Mouse (Mus musculus) midbrain, embryonic 11.5 days (tissue): ENCODE data around the gene Epop. TPM values are rescaled to one million over a fixed set of nuclear protein-coding genes. Genes with fewer than 3 reads are reported as not detected.

ENCODE experiments used
- ATAC-seq: fragments of 200-750 bp; cut with Nextera tagmentation; 2 replicates; pipeline ENCODE4 v1.8.0; 2017; ENCODE audit warnings: moderate TSS enrichment, moderate library complexity; ENCODE audit not compliant: low FRiP score
- DNase-seq: peaks from one replicate; pipeline ENCODE4 v3.0.0; 2015; ENCODE audit warnings: low spot score; ENCODE audit errors: missing footprints
- H3K27ac ChIP-seq: fragments of 300-500 bp; sonication (generic); 2 replicates; pipeline ENCODE4 v1.5.1; 2014; ENCODE audit warnings: low read depth, low read length
- H3K27me3 ChIP-seq: fragments of 300-500 bp; sonication (generic); 2 replicates; pipeline ENCODE4 v1.6.1; 2014; ENCODE audit warnings: mild to moderate bottlenecking, low read length, moderate library complexity, mixed read lengths; ENCODE audit not compliant: control insufficient read depth, insufficient read depth
- H3K36me3 ChIP-seq: fragments of 300-500 bp; sonication (generic); 2 replicates; pipeline ENCODE4 v1.6.1; 2014; ENCODE audit warnings: mild to moderate bottlenecking, low read length, moderate library complexity, mixed read lengths; ENCODE audit not compliant: control insufficient read depth, insufficient read depth
- H3K4me1 ChIP-seq: fragments of 300-500 bp; sonication (generic); 2 replicates; pipeline ENCODE4 v1.6.1; 2014; ENCODE audit warnings: low read length; ENCODE audit not compliant: control insufficient read depth, insufficient read depth
- H3K4me2 ChIP-seq: fragments of 300-500 bp; sonication (generic); 2 replicates; pipeline ENCODE4 v1.6.1; 2014; ENCODE audit warnings: mild to moderate bottlenecking, moderate library complexity
- H3K4me3 ChIP-seq: fragments of 300-500 bp; sonication (generic); 2 replicates; pipeline ENCODE4 v1.5.1; 2014; ENCODE audit warnings: low read depth, low read length
- H3K9ac ChIP-seq: fragments of 300-500 bp; sonication (generic); 2 replicates; pipeline ENCODE4 v1.6.1; 2014; ENCODE audit warnings: low read length
- H3K9me3 ChIP-seq: fragments of 300-500 bp; sonication (generic); 2 replicates; pipeline ENCODE4 v1.6.1; 2016; ENCODE audit warnings: low read length; ENCODE audit not compliant: control insufficient read depth
- WGBS: fragments of 180-500 bp; shearing (Covaris S2); extraction: QIAGEN DNeasy Blood & Tissue Kit; methylation state at CpG from one replicate; pipeline ENCODE4 v1.1.7; 2014; 5-methylcytosine and 5-hydroxymethylcytosine counted together
- polyA plus RNA-seq: library from polyadenylated mRNA; unstranded; fragments of >200 nt; fragmentation: Nextera tagmentation; extraction: Ambion mirVana; gene quantifications from 2 replicates; pipeline ENCODE4 v1.2.1, GENCODE M21; 2014

The Epop gene
- polyA plus RNA-seq, 1 experiment from 2014 or later = 12.0 TPM

DNA sequence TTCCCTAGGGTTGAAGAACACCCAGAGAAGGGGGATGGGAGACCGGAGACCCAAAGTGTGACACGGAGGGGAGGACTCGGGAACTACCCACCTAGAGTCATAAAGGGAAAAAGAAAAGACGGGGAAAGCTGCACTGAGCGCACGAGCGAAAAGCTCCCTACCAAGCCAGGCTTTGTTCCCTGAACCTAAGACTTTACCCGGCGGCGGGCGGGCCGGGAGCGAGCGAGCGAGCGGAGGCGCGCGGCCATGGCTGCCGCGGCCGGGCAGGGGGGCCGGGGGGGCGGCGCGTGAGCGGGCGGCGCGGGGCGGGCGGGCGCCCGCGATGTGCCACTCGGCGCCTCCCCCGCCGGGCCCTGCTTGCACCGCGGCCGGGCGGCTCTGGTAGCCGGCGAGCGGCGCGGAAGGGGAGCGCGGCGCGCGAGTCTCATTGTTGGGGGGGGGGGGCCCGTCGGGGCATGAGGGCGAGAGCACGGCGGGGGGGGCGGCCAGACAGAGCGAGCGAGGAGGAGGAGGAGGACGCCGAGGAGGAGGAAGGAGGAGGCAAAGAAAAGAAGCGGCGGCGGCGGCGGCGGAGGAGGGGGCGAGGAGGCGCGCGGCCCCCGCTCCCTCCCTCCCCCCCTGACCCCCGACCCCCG, 33.5 kb upstream of the Epop start, which contains the start of gene Mllt6:
Gene Mllt6 (plus strand): TSS at position 522 of the 635 bp plus-strand sequence.
- H3K36me3 ChIP-seq = peaks cover 13% of the 10 kb centered on the region
- ATAC-seq (peak; percentile 60), DNase-seq (peak; percentile 98)
- H3K4me2 ChIP-seq = peak within 1 kb of the TSS; percentile 70
- H3K4me1 ChIP-seq = peaks cover 39% of the 10 kb centered on the region
- H3K9ac ChIP-seq = peak within 1 kb of the TSS; percentile 93
- H3K27me3 ChIP-seq = peaks cover 12% of the 10 kb centered on the region
- H3K9me3 ChIP-seq = no peaks in the 10 kb centered on the region
- peak within 1 kb of the TSS; percentile 97 for H3K4me3 ChIP-seq
- H3K27ac ChIP-seq = peak within 1 kb of the TSS; percentile 87
- 0% methylated on average over 18 of the region's 76 CpGs for WGBS

DNA sequence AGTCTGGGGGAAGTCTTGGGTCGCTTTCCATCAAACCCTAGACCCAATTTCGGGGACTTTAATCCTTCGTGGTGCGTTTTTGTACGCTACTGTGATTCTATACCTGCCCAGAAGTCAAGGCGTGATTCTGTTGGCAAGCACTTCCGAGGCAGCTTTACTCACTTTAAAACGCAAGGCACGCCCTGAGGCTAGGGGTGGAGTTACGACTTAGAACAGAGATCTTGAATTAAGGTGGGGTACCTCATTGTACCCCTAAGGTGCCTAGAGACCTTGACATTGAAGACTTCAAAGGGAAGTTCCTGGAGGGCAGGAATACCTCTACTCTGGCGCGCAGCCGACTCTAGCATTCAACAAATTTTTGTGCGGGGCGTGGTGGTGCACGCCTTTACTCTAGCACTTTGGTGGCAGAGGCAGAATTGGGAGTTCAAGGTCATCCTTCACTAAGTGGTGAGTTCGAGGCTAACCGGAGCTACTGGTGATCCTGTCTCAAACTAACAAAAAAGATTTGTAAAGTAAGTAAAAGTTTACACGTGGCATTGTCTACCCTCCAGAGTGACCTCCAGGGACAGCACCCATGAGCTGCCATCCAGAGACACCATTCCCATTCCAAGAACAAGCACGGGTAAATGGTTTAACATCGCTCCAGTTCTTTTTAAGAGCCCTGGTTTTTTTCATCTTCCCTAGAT, 32.8 kb upstream of the Epop start:
- peaks cover 39% of the 10 kb centered on the region for H3K4me1 ChIP-seq
- WGBS = under 1% methylated on average over 21 of the region's 21 CpGs
- H3K36me3 ChIP-seq = peaks cover 10% of the 10 kb centered on the region
- DNase-seq (peak; percentile 92), ATAC-seq (no peak)
- H3K4me3 ChIP-seq = peak overlapping the region; percentile 97
- H3K9me3 ChIP-seq = no peaks in the 10 kb centered on the region
- H3K27ac ChIP-seq = peak overlapping the region; percentile 87; the same call in 1 of the 2 replicates
- peaks cover 12% of the 10 kb centered on the region for H3K27me3 ChIP-seq
- peak overlapping the region; percentile 70 for H3K4me2 ChIP-seq
- peak overlapping the region; percentile 93 for H3K9ac ChIP-seq

DNA sequence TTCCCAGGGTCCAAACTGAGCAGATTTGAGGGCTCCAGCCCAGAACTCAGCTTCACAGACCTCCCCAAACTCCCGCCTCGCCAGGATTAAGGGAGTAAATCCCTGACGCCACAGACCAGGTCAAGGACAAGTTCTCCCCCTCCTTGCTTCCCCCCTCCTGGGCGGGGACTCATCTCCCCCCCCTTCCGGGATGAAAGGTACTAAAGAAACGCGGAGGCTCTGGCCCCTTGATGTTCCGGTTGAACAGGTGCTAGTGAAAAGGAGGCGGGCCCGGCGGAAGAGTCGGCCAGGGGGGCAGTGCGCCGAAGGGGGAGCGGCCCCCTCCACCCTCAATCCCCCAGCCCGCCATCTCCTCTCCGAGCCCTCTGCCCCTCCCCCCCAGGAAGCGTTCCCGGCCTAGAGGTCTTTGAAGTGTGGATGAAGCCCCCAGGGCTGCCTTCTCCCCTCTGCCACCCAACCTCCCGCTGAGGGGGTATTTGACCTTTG, 32.2 kb upstream of the Epop start:
- Histone ChIP-seq H3K36me3 (peaks cover 5% of the 10 kb centered on the region; the same call in 1 of the 2 replicates), H3K27ac (peak overlapping the region; percentile 30; the same call in 1 of the 2 replicates), H3K27me3 (peaks cover 12% of the 10 kb centered on the region), H3K4me1 (peaks cover 39% of the 10 kb centered on the region), H3K4me2 (peak overlapping the region; percentile 70), H3K4me3 (peak overlapping the region; percentile 22), H3K9ac (peak overlapping the region; percentile 27; the same call in 1 of the 2 replicates), H3K9me3 (no peaks in the 10 kb centered on the region)
- DNase-seq (peak; percentile 93), ATAC-seq (no peak)
- under 1% methylated on average over 20 of the region's 20 CpGs for WGBS

DNA sequence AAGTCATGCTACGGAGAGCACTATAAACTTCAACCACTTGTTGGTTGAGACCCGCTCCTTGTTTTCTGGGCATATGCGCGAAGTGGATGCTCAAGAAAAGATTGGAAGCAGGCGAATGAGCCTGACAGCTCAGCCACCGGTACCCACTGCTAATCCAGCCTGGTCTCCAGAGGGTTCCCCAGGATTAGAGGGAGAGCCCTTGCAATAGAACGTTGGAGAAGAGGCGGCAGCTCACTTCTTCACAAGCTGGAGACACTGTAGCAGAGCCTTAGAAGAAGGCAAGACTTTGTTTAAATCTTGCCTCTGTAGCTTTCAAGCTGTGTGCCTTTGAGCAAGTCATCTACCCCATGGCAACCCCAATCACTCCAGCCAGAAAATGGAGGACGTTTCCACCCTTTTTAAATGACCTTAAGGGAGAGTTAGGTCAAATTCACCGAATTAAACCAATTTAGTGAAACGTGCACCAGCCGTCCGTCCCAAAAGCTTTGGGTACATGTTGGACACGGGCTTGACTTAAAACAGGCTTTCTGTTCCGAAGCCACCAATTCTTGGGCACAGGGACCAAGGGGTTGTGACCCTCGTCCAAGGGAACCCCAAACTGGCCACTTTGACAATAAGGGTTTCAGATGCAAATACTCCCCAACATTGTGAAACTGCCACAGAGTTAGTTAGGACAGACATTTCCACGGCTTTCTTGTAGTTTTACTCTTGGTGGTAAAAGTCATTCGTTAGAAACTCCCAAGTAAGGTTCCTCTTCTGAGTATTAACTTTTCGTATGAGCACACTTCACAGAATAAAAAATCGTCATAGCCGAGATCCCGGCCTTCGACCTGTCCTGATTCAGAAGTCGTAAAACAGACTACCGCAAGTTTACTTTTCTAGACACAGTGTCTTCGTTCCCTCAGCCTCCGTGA, 31.5 kb upstream of the Epop start:
- DNase-seq = peak; percentile 93
- peak overlapping the region; percentile 70 for H3K4me2 ChIP-seq
- H3K9ac ChIP-seq = peak overlapping the region; percentile 54

DNA sequence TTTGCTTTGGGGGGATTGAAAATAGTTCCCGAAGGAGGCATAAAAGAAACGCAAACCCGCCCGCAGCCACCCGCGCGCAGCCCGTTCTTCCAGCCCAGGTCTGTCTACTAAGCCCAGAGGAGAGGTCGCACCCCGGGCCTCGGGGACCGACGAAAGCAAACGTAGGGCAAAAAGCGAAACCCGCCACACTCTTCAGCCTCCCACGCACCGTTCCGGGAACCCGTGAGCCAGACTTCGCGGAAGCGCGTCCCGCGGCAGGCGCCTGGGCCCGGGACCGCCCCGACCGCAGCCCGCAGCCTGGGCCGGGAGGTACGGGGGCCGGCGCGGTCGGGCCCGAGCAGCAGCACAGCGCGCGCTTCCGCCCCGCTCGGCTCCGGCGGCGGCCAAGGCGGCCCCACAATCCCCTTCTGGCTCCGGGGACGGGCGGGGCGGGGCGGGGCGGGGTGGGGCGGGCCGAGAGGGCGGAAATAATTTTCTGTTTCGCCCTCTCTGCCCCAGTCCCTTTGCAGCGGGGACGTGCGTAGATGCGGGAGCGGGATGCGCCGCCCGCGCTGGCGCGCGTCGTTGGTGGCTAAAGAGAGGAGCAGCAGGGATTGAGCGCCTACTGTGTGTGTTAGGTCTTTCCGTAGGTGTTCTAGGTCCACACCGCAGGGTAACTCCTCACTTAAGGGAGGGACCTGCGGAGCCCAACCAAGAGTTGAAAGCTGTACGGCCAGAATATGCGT, 30.6 kb upstream of the Epop start:
- peak; percentile 83 for ATAC-seq
- Histone ChIP-seq H3K27ac (no peak overlapping the region), H3K4me1 (peaks cover 38% of the 10 kb centered on the region), H3K9me3 (no peaks in the 10 kb centered on the region), H3K36me3 (no peaks in the 10 kb centered on the region; the same call in 1 of the 2 replicates), H3K27me3 (peaks cover 12% of the 10 kb centered on the region), H3K4me2 (peak overlapping the region; percentile 50), H3K9ac (peak overlapping the region; percentile 81), H3K4me3 (peak overlapping the region; percentile 63)
- WGBS = under 1% methylated on average over 65 of the region's 78 CpGs
- peak; percentile 95 for DNase-seq

More for the DNA sequence above, 31.5 kb upstream of the Epop start:
- ATAC-seq = no peak
- H3K36me3 ChIP-seq = peaks cover 5% of the 10 kb centered on the region; the same call in 1 of the 2 replicates
- WGBS = 2% methylated on average over 27 of the region's 27 CpGs
- H3K27me3 ChIP-seq = peaks cover 12% of the 10 kb centered on the region
- no peak overlapping the region; the same call in 1 of the 2 replicates for H3K27ac ChIP-seq
- H3K4me1 ChIP-seq = peaks cover 39% of the 10 kb centered on the region
- H3K4me3 ChIP-seq = peak overlapping the region; percentile 63
- H3K9me3 ChIP-seq = no peaks in the 10 kb centered on the region

DNA sequence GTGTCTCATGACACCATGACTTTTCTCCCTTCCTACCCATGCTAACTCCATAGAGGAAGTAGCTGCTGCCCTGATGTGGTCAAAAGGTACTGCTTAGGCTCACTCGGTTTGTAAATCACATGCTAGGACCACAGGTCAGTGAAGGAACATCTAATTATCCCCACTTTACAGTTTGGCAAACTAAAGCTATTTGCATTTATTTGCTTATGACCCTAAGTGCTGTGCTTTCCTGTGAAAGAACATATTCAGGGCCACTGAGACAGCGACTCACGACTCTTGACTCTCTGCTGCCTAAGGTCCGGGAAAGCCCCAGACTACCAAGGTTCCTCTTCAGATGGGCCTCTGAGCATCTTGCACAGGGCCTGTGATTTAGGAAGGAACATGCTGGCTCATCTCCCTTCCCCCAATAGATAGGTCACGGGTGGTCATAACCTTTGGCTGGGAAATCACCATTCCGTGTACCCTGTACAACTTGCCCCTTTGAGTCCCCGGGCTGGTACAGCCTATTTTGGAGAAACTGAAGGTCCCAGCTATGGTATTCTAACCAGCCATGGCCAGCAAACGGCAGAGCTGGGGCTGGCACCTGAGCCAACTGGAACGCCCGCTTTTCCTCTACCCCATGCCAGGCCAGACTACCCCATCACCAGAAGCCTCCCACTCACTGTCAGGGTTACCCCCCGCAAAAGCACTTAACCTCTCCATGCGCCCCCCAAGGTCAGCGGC, 29.9 kb upstream of the Epop start:
- Histone ChIP-seq H3K9ac (peak overlapping the region; percentile 81), H3K36me3 (no peaks in the 10 kb centered on the region), H3K27ac (no peak overlapping the region), H3K9me3 (no peaks in the 10 kb centered on the region), H3K4me3 (peak overlapping the region; percentile 63), H3K4me1 (peaks cover 31% of the 10 kb centered on the region), H3K27me3 (peaks cover 12% of the 10 kb centered on the region), H3K4me2 (peak overlapping the region; percentile 50)
- no peak for ATAC-seq
- WGBS = 10% methylated on average over 13 of the region's 13 CpGs
- no peak for DNase-seq

DNA sequence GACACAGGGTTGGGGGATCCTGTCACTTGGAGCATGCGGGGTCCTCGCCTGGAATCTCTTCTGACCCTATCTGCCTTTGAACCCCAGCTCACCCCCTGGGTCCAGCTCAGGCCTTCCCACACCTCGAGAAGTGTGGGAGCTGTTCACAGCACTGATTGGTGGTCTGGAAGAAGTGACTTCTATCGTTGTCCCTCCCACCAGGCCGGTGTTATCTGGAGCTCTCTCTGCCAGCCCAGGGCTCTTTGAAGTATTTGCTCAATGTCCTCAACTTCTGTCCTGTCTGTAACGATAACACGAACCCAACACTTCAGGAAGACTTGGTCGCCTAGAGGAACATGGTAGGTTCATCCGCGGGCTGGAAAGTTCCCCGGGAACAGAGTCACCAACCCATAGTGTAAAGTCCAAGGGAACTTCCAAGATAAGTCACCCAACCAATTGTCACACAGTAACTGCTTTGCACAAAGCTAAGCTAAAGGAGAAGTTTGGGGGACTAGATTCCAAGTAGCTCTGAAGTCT, 29.3 kb upstream of the Epop start:
- Histone ChIP-seq H3K4me2 (no peak overlapping the region), H3K4me3 (no peak overlapping the region), H3K27me3 (peaks cover 12% of the 10 kb centered on the region), H3K9ac (peak overlapping the region; percentile 81; the same call in 1 of the 2 replicates), H3K9me3 (no peaks in the 10 kb centered on the region), H3K4me1 (peaks cover 27% of the 10 kb centered on the region), H3K36me3 (no peaks in the 10 kb centered on the region), H3K27ac (no peak overlapping the region)
- ATAC-seq (no peak), DNase-seq (no peak)
- 70% methylated on average over 11 of the region's 11 CpGs for WGBS
